Mouse (Mus musculus) embryonic facial prominence, embryonic 10.5 days (tissue): ENCODE data around the gene Slc16a12. TPM values are rescaled to one million over a fixed set of nuclear protein-coding genes. Genes with fewer than 3 reads are reported as not detected.

Source experiments
- microRNA-seq: library from miRNA; unstranded; fragments of <30 nt; microRNA quantifications from one replicate; pipeline ENCODE4, GENCODE M21; 2017
- polyA plus RNA-seq: library from polyadenylated mRNA; unstranded; fragments of >200 nt; fragmentation: Nextera tagmentation; extraction: Ambion mirVana; gene quantifications from 2 replicates; pipeline ENCODE4 v1.2.1, GENCODE M21; 2016

Slc16a12 gene
- polyA plus RNA-seq, 1 experiment from 2014 or later = 0.75 TPM

Small RNAs within 50 kb of the gene (microRNA-seq; reads per million reads assigned to microRNA genes)
- not detected for gene Gm27476

Other genes with a start within 250 kb of the Slc16a12 start
- gene Lipa, start 219.8 kb downstream of the Slc16a12 start, polyA plus RNA-seq = 22.6 and 25.5 TPM in 2 replicates
- 7.0 and 8.0 TPM in 2 replicates for gene Ifit2, start 196.6 kb downstream of the Slc16a12 start, polyA plus RNA-seq
- gene Ifit3, start 163.8 kb downstream of the Slc16a12 start, polyA plus RNA-seq = 0.14 and 0.46 TPM in 2 replicates
- gene Ifit1bl1, start 145.3 kb downstream of the Slc16a12 start, polyA plus RNA-seq = 0.11 and 0.12 TPM in 2 replicates
- gene Ifit3b, start 139.3 kb downstream of the Slc16a12 start, polyA plus RNA-seq = not detected in 2 replicates
- 0.05 TPM in 1 of 2 replicates, not detected in the other for gene Ifit1bl2, start 106.5 kb downstream of the Slc16a12 start, polyA plus RNA-seq
- gene Ifit1, start 106.4 kb downstream of the Slc16a12 start, polyA plus RNA-seq = 0.16 and 0.26 TPM in 2 replicates
- gene Pank1, start 132.2 kb upstream of the Slc16a12 start, polyA plus RNA-seq = 6.3 and 7.5 TPM in 2 replicates
- gene Kif20b, start 175.1 kb upstream of the Slc16a12 start, polyA plus RNA-seq = 86.6 and 89.8 TPM in 2 replicates